Mouse (Mus musculus) heart, embryonic 15.5 days (tissue): ENCODE data around the gene Hist1h2ag. TPM values are rescaled to one million over a fixed set of nuclear protein-coding genes. Genes with fewer than 3 reads are reported as not detected.

ENCODE experiments used
- ATAC-seq: fragments of 200-750 bp; cut with Nextera tagmentation; replicated peaks from 2 replicates; pipeline ENCODE4 v1.8.0; 2017; ENCODE audit warnings: low read depth, moderate TSS enrichment; ENCODE audit not compliant: insufficient number of reproducible peaks, insufficient read depth, low FRiP score
- H3K27ac ChIP-seq: fragments of 300-500 bp; sonication (generic); 2 replicates; pipeline ENCODE4 v1.5.1; 2015; ENCODE audit warnings: mild to moderate bottlenecking, inconsistent platforms
- H3K27me3 ChIP-seq: fragments of 300-500 bp; sonication (generic); 2 replicates; pipeline ENCODE4 v1.6.1; 2015; ENCODE audit warnings: inconsistent platforms
- H3K36me3 ChIP-seq: fragments of 300-500 bp; sonication (generic); 2 replicates; pipeline ENCODE4 v1.6.1; 2015; ENCODE audit warnings: mild to moderate bottlenecking, inconsistent platforms
- H3K4me1 ChIP-seq: fragments of 300-500 bp; sonication (generic); replicated peaks from 2 replicates; pipeline ENCODE4 v1.6.1; 2015; ENCODE audit warnings: inconsistent platforms
- H3K4me2 ChIP-seq: fragments of 300-500 bp; sonication (generic); 2 replicates; pipeline ENCODE4 v1.6.1; 2015; ENCODE audit warnings: inconsistent platforms, mild to moderate bottlenecking, moderate library complexity
- H3K4me3 ChIP-seq: fragments of 300-500 bp; sonication (generic); 2 replicates; pipeline ENCODE4 v1.5.1; 2015; ENCODE audit warnings: mild to moderate bottlenecking, inconsistent platforms
- H3K9ac ChIP-seq: fragments of 300-500 bp; sonication (generic); 2 replicates; pipeline ENCODE4 v1.6.1; 2015; ENCODE audit warnings: mild to moderate bottlenecking, inconsistent platforms
- H3K9me3 ChIP-seq: fragments of 300-500 bp; sonication (generic); replicated peaks from 2 replicates; pipeline ENCODE4 v1.6.1; 2016; ENCODE audit warnings: inconsistent platforms
- WGBS: fragments of 180-500 bp; shearing (Covaris S2); methylation state at CpG from one replicate; pipeline ENCODE4 v1.1.7; 2015; ENCODE audit warnings: mixed read lengths; 5-methylcytosine and 5-hydroxymethylcytosine counted together
- microRNA-seq: library from miRNA; unstranded; fragments of <30 nt; microRNA quantifications from one replicate; pipeline ENCODE4, GENCODE M21; 2016
- polyA plus RNA-seq: library from polyadenylated mRNA; unstranded; fragments of >200 nt; fragmentation: Nextera tagmentation; extraction: Ambion mirVana; gene quantifications from 2 replicates; pipeline ENCODE4 v1.2.1, GENCODE M21; 2015

The Hist1h2ag gene
- polyA plus RNA-seq, 1 experiment from 2014 or later, result 12.4 TPM

DNA sequence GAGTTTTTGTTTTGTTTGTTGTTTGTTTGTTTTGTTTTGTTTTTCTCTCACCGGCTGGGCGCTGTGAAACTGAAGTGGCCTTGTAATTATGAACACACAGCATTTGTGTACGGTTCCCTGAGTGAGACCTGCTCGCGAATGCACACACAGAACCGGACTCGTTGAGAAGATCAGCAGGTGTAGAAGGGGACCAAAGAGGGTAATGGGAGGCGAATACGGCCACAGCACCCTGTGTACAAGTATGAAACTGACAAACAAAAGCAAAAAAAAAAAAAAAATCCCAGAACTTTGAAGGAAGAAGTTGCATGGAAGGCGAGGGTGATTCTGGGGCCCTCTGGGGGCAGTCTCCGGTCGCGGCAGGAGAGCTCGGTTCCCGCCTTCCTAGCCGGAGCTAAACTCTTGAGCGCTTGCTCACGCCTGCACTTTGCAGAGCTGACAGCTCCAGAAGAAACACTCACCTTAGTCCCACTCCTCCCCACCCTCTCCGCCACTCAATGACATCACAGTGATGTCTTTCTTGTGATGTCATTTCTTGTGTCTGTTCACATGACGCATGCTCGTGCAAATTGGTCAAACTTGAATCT lies 47.3 kb downstream of the Hist1h2ag start:
- Histone ChIP-seq H3K4me2 (peak overlapping the region; percentile 62), H3K27me3 (peaks cover 57% of the 10 kb centered on the region), H3K4me1 (peaks cover 19% of the 10 kb centered on the region), H3K9me3 (no peaks in the 10 kb centered on the region), H3K4me3 (peak overlapping the region; percentile 50), H3K36me3 (no peaks in the 10 kb centered on the region), H3K27ac (no peak overlapping the region), H3K9ac (peak overlapping the region; percentile 34; the same call in 1 of the 2 replicates)
- under 1% methylated on average over 21 of the region's 21 CpGs for WGBS
- ATAC-seq, result 0 out of 2 replicates have a peak, but pooled peaks have one; percentile 31

DNA sequence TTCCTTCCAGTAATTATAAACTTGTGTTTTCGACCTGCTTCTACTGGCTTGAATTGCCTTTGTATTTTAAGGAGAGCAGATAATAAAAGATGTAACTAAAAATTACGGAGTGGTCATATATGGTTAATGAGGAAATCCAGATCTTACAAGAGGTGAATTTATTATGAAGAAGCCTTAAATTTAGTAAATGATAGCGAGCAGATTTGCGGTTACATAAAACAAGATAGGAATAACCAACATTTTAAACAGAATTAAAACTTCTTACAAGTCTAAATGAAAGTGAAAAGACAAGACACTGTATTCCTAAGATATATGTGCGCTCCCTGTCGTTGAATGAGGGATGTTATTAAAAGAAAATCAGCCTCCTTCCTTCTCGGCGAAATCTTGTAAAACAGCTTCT lies 47.8 kb downstream of the Hist1h2ag start:
- Histone ChIP-seq H3K36me3 (no peaks in the 10 kb centered on the region), H3K9ac (no peak overlapping the region), H3K4me1 (peaks cover 19% of the 10 kb centered on the region), H3K9me3 (no peaks in the 10 kb centered on the region), H3K4me2 (peak overlapping the region; percentile 62), H3K4me3 (peak overlapping the region; percentile 50), H3K27me3 (peaks cover 52% of the 10 kb centered on the region), H3K27ac (no peak overlapping the region)
- WGBS, result 5% methylated on average over 8 of the region's 8 CpGs
- ATAC-seq, result no peak

DNA sequence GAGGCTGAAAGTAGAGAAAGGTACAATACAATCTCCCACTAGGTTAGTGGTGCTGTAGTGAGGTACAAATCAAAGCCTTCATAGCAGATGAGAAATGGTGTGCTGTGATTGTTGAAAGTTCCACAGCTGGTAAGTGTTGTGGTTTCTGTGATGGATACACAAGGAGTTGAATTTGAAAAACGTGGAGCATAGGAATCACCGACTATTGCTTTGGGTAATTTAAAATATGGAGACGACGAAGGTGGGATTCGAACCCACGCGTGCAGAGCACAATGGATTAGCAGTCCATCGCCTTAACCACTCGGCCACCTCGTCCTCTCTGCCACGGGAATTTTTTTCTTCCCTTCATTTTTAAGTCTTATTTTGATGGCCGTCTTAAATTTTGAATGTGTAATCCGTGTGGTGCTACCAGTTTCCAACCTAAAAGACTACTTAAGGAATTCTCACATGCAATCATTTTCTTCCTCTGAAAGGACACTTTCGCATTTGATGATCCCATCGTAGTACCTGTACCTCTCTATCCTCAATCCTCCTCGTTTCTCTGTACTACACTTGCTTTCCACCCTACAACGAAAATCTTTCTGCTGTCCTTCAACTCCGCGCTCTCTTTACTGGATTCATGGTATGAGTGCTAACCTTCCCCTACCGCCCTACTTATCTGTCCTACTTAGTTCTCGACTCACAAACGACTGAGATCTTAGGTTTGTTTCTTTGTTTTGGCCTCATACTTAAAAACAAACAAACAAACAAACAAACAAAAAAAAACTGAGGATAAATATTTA lies 48.6 kb downstream of the Hist1h2ag start:
- Histone ChIP-seq H3K4me2 (peak overlapping the region; percentile 62), H3K27me3 (peaks cover 44% of the 10 kb centered on the region), H3K9me3 (no peaks in the 10 kb centered on the region), H3K4me1 (peaks cover 19% of the 10 kb centered on the region), H3K27ac (no peak overlapping the region), H3K4me3 (no peak overlapping the region), H3K36me3 (no peaks in the 10 kb centered on the region), H3K9ac (no peak overlapping the region)
- 4% methylated on average over 22 of the region's 22 CpGs for whole genome bisulfite sequencing
- no peak for ATAC-seq

DNA sequence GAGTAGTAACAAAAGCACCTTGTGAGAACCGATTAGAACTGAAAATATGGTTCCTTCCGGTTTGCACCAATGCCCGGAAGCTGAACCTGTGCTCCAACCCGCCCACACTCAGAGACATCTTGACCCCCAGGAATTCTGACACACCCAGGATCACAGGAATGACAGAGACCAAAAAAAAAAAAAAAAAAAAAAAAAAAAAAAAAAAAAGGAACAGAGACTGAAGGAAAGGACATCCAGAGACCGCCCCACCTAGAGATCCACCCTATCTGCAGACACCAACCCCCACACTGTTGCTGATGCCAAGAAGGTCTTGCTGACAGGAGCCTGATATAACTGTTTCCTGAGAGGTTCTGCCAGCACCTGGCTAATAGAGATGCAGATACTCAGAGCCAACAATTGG lies 50.2 kb downstream of the Hist1h2ag start:
- Histone ChIP-seq H3K27ac (no peak overlapping the region), H3K4me3 (no peak overlapping the region), H3K27me3 (peaks cover 30% of the 10 kb centered on the region), H3K4me2 (no peak overlapping the region), H3K9me3 (no peaks in the 10 kb centered on the region), H3K9ac (no peak overlapping the region), H3K36me3 (no peaks in the 10 kb centered on the region), H3K4me1 (peaks cover 19% of the 10 kb centered on the region)
- WGBS, result 83% methylated on average over 5 of the region's 5 CpGs
- no peak for ATAC-seq

Small RNA genes lying within 50 kb of the gene (microRNA-seq; reads per million reads assigned to microRNA genes)
- gene Gm26300 (not detected), gene Gm44390 (not detected), gene Gm44486 (not detected)

Other genes with a start within 250 kb of the Hist1h2ag start
- gene Hist1h2bq, start 232.7 kb downstream of the Hist1h2ag start, polyA plus RNA-seq, result 7.2 and 7.3 TPM in 2 replicates
- gene Hist1h2ao, start 232.5 kb downstream of the Hist1h2ag start, polyA plus RNA-seq, result 3.5 TPM in 1 of 2 replicates, not detected in the other
- gene Hist1h4m, start 231.2 kb downstream of the Hist1h2ag start, polyA plus RNA-seq, result not detected in 2 replicates
- 6.2 and 11.6 TPM in 2 replicates for gene Hist1h4n, start 210.7 kb downstream of the Hist1h2ag start, polyA plus RNA-seq
- gene Hist1h2ap, start 209.4 kb downstream of the Hist1h2ag start, polyA plus RNA-seq, result 1,372 and 1,424 TPM in 2 replicates
- 7.8 TPM in 2 replicates for gene Hist1h2br, start 209.2 kb downstream of the Hist1h2ag start, polyA plus RNA-seq
- 3.8 and 5.1 TPM in 2 replicates for gene Zfp184, start 97.8 kb downstream of the Hist1h2ag start, polyA plus RNA-seq
- not detected in 2 replicates for gene Pom121l2, start 61.8 kb downstream of the Hist1h2ag start, polyA plus RNA-seq
- gene Prss16, start 33.2 kb downstream of the Hist1h2ag start, polyA plus RNA-seq, result 9.5 and 113 TPM in 2 replicates
- gene Hist1h2ah, start 7.4 kb downstream of the Hist1h2ag start, polyA plus RNA-seq, result 3.5 TPM in 1 of 2 replicates, not detected in the other
- gene Hist1h2bk, start 7.1 kb downstream of the Hist1h2ag start, polyA plus RNA-seq, result 1.6 and 1.7 TPM in 2 replicates
- 8.6 and 12.1 TPM in 2 replicates for gene Hist1h4i, start 1.6 kb downstream of the Hist1h2ag start, polyA plus RNA-seq
- gene Hist1h2bj, start 270 bp upstream of the Hist1h2ag start, polyA plus RNA-seq, result 2.8 and 5.8 TPM in 2 replicates
- gene Vmn1r188, start 41.5 kb upstream of the Hist1h2ag start, polyA plus RNA-seq, result not detected in 2 replicates
- gene Vmn1r189, start 62.9 kb upstream of the Hist1h2ag start, polyA plus RNA-seq, result not detected in 2 replicates
- gene Vmn1r191, start 141.0 kb upstream of the Hist1h2ag start, polyA plus RNA-seq, result not detected in 2 replicates
- not detected in 2 replicates for gene Vmn1r192, start 148.2 kb upstream of the Hist1h2ag start, polyA plus RNA-seq
- not detected in 2 replicates for gene Vmn1r193, start 180.2 kb upstream of the Hist1h2ag start, polyA plus RNA-seq
- not detected in 2 replicates for gene Vmn1r194, start 201.3 kb upstream of the Hist1h2ag start, polyA plus RNA-seq
- gene Vmn1r195, start 227.6 kb upstream of the Hist1h2ag start, polyA plus RNA-seq, result not detected in 2 replicates
- gene Vmn1r196, start 247.0 kb upstream of the Hist1h2ag start, polyA plus RNA-seq, result not detected in 2 replicates